In the genomic region with DNA sequence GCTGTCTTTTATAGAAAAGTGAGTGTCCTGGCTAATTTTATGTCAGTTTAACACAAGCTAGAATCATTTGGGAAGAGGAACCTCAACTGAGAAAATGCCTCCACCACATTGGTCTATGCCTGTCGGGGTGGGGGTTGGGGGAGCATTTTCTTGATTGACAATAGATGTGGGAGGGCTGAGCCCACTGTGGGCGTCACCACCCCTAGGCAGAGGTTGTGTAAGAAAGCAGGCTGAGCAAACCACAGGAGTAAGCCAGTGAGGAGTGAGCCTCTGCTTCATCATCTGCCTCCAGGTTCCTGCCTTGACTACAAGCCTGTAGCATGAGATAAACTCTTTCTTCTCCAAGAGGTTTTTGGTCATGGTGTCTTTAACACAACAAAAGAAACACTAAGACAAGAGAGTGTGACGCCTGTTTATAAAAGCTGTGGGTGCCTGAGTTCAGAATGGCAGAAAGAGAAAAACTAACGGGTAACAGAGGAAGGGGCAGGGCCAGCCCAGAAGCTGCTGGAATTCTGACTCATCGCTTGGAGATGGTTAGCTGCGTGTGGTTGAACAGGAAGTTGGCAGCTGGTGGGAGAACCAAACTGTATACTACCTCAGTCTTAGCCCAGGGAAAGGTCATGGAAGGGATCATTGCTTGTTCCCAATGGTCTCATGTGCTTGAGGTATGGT, we compare ENCODE assay signal across 27 mouse cellular contexts. TPM values are rescaled to one million over a fixed set of nuclear protein-coding genes. Genes with fewer than 3 reads are reported as not detected.
A peak's percentile ranks its signal among the peaks of the same experiment; 100 is the strongest.
DNase-seq lines count a peak whose midpoint lies in the region; ATAC-seq and TF ChIP-seq lines count a peak whose summit lies in the region.
"Had no signal": no experiment of that assay in that cellular context is flagged by ENCODE, and none has a peak within 500 bp of the region (broad histone marks: within the 10 kb centered on the region; RNA-seq: fewer than 3 reads in every experiment).

No protein-coding gene starts in this region.

- peak; percentile 7 for DNase-seq in right cerebral cortex, adult 18-20 months
- DNase-seq in right cerebral cortex, postnatal 36 days (ENCODE audit: low spot score in 2 of 2) = no peak
- peak; percentile 71 for DNase-seq in NIH3T3 (ENCODE audit: low read depth)
- peak; percentile 7 for DNase-seq in c-Kit-positive CD71-negative TER-119-negative erythroid progenitor cells, embryonic 14.5 days (ENCODE audit: low read depth)
- no peak for DNase-seq in ovary, postnatal 10 days (ENCODE audit: low spot score)
- DNase-seq in thymus, postnatal 14 days = no peak
- DNase-seq: adrenal gland, postnatal 14 days; heart, adult 18-20 months; heart, postnatal 36 days; kidney, adult 9 months; kidney, postnatal 4 days; liver, embryonic 13.5 days had no signal

- peaks cover 9% of the 10 kb centered on the region; the same call in 1 of the 2 replicates for H3K4me1 ChIP-seq in olfactory bulb, adult 2 months (ENCODE audit: control insufficient read depth, insufficient read depth, low read length)
- H3K4me1 ChIP-seq in kidney, embryonic 16.5 days (ENCODE audit: insufficient read depth, low read length) = no peaks in the 10 kb centered on the region
- H3K4me1 ChIP-seq: embryonic facial prominence, embryonic 15.5 days; forebrain, embryonic 10.5 days; hindbrain, embryonic 15.5 days; intestine, embryonic 15.5 days; limb, embryonic 12.5 days; liver, embryonic 13.5 days; lung, embryonic 15.5 days; neural tube, embryonic 12.5 days; stomach, embryonic 15.5 days had no signal

- H3K4me2 ChIP-seq in kidney, embryonic 16.5 days (replicated peaks; ENCODE audit: low read depth, low read length) = no peak overlapping the region
- H3K4me2 ChIP-seq: embryonic facial prominence, embryonic 15.5 days; hindbrain, embryonic 15.5 days; intestine, embryonic 15.5 days; limb, embryonic 12.5 days; liver, embryonic 13.5 days; lung, embryonic 15.5 days; neural tube, embryonic 12.5 days; stomach, embryonic 15.5 days had no signal

- TF ChIP-seq CTCF in olfactory bulb, adult 2 months (IDR thresholded peaks at IDR 0.05; ENCODE audit: insufficient read depth, low read depth, low read length) = no peak

- no peak overlapping the region for H3K4me3 ChIP-seq in olfactory bulb, adult 2 months (ENCODE audit: insufficient read depth, low read depth, low read length)
- no peak overlapping the region for H3K4me3 ChIP-seq in kidney, embryonic 16.5 days (ENCODE audit: low read length)
- H3K4me3 ChIP-seq: embryonic facial prominence, embryonic 15.5 days; forebrain, embryonic 10.5 days; hindbrain, embryonic 15.5 days; intestine, embryonic 15.5 days; limb, embryonic 12.5 days; liver, embryonic 13.5 days; lung, embryonic 15.5 days; neural tube, embryonic 12.5 days; stomach, embryonic 15.5 days had no signal

- no peaks in the 10 kb centered on the region for H3K9me3 ChIP-seq in kidney, embryonic 16.5 days (ENCODE audit: low read length)
- H3K9me3 ChIP-seq: embryonic facial prominence, embryonic 15.5 days; forebrain, embryonic 10.5 days; G1E; hindbrain, embryonic 15.5 days; intestine, embryonic 15.5 days; limb, embryonic 12.5 days; liver, embryonic 13.5 days; lung, embryonic 15.5 days; neural tube, embryonic 12.5 days; stomach, embryonic 15.5 days had no signal

- H3K36me3 ChIP-seq in kidney, embryonic 16.5 days (ENCODE audit: insufficient read depth, low read length) = no peaks in the 10 kb centered on the region
- H3K36me3 ChIP-seq: embryonic facial prominence, embryonic 15.5 days; forebrain, embryonic 10.5 days; G1E; hindbrain, embryonic 15.5 days; intestine, embryonic 15.5 days; limb, embryonic 12.5 days; liver, embryonic 13.5 days; lung, embryonic 15.5 days; neural tube, embryonic 12.5 days; stomach, embryonic 15.5 days had no signal

- H3K9ac ChIP-seq in kidney, embryonic 16.5 days (replicated peaks; ENCODE audit: low read length) = no peak overlapping the region
- H3K9ac ChIP-seq: embryonic facial prominence, embryonic 15.5 days; hindbrain, embryonic 15.5 days; intestine, embryonic 15.5 days; limb, embryonic 12.5 days; liver, embryonic 13.5 days; lung, embryonic 15.5 days; neural tube, embryonic 12.5 days; stomach, embryonic 15.5 days had no signal

- TF ChIP-seq POLR2A in olfactory bulb, adult 2 months (IDR thresholded peaks at IDR 0.05; ENCODE audit: insufficient read depth, low read depth, low read length) = no peak

- H3K27me3 ChIP-seq in kidney, embryonic 16.5 days (ENCODE audit: insufficient read depth, low read length) = no peaks in the 10 kb centered on the region
- H3K27me3 ChIP-seq: embryonic facial prominence, embryonic 15.5 days; hindbrain, embryonic 15.5 days; limb, embryonic 12.5 days; liver, embryonic 13.5 days; lung, embryonic 15.5 days; neural tube, embryonic 12.5 days; stomach, embryonic 15.5 days had no signal

- ATAC-seq in kidney, embryonic 16.5 days (ENCODE audit: low FRiP score, low TSS enrichment) = no peak
- ATAC-seq: activated CD4-positive, CD25-positive, alpha-beta regulatory T cell, adult 4 months; intestine, embryonic 15.5 days had no signal

- H3K27ac ChIP-seq in olfactory bulb, adult 2 months (ENCODE audit: insufficient read depth, low read depth, low read length) = 0 out of 2 replicates have a peak overlapping the region, but pooled peaks have one; percentile 2
- no peak overlapping the region for H3K27ac ChIP-seq in kidney, embryonic 16.5 days (ENCODE audit: low read length)
- H3K27ac ChIP-seq: embryonic facial prominence, embryonic 15.5 days; forebrain, embryonic 10.5 days; hindbrain, embryonic 15.5 days; intestine, embryonic 15.5 days; limb, embryonic 12.5 days; liver, embryonic 13.5 days; lung, embryonic 15.5 days; neural tube, embryonic 12.5 days; stomach, embryonic 15.5 days had no signal

- WGBS in olfactory bulb, adult 2 months = 33% methylated on average over 6 of the region's 6 CpGs
- 71% methylated on average over 6 of the region's 6 CpGs for WGBS in kidney, embryonic 16.5 days

RNA-seq across cellular contexts. Expression of a gene that starts 17.5 kb away (rescaled TPM):
- not detected in 2 replicates for polyA plus RNA-seq in olfactory bulb, adult 2 months (2012; ENCODE audit: insufficient read depth, insufficient read length, low replicate concordance, missing spikeins)
- not detected in 2 replicates for polyA plus RNA-seq in kidney, embryonic 16.5 days (2015; fragmentation: Nextera tagmentation; extraction: Ambion mirVana)
- polyA plus RNA-seq: activated CD4-positive, CD25-positive, alpha-beta regulatory T cell, adult 4 months; forebrain, embryonic 10.5 days; G1E; heart, embryonic 14.5 days; intestine, embryonic 15.5 days; limb, embryonic 12.5 days; liver, embryonic 13.5 days; lung, embryonic 15.5 days; neural tube, embryonic 12.5 days; spleen, adult 2 months; stomach, embryonic 15.5 days; thymus, postnatal 0 days had no signal

RNA-seq across cellular contexts. Expression of a gene that starts 42.1 kb away (rescaled TPM):
- not detected in 2 replicates for polyA plus RNA-seq in olfactory bulb, adult 2 months (2012; ENCODE audit: insufficient read depth, insufficient read length, low replicate concordance, missing spikeins)
- 0.06 TPM in 1 of 2 replicates, not detected in the other for polyA plus RNA-seq in kidney, embryonic 16.5 days (2015; fragmentation: Nextera tagmentation; extraction: Ambion mirVana)
- polyA plus RNA-seq: activated CD4-positive, CD25-positive, alpha-beta regulatory T cell, adult 4 months; embryonic facial prominence, embryonic 15.5 days; G1E; heart, embryonic 14.5 days; intestine, embryonic 15.5 days; limb, embryonic 12.5 days had no signal

RNA-seq across cellular contexts. Expression of a gene that starts 46.0 kb away (rescaled TPM):
- polyA plus RNA-seq in olfactory bulb, adult 2 months (2012; ENCODE audit: insufficient read depth, insufficient read length, low replicate concordance, missing spikeins) = not detected in 2 replicates
- polyA plus RNA-seq in kidney, embryonic 16.5 days (2015; fragmentation: Nextera tagmentation; extraction: Ambion mirVana) = 0.31 TPM in 1 of 2 replicates, not detected in the other
- polyA plus RNA-seq: activated CD4-positive, CD25-positive, alpha-beta regulatory T cell, adult 4 months; forebrain, embryonic 10.5 days; G1E; hindbrain, embryonic 15.5 days; intestine, embryonic 15.5 days; limb, embryonic 12.5 days; liver, embryonic 13.5 days; neural tube, embryonic 12.5 days; spleen, adult 2 months had no signal

Comparison
In these comparisons a context has a peak if more than half of its experiments do, and no peak if none do; other contexts are left out.
1. DNase-seq: peak in right cerebral cortex, adult 18-20 months (single experiment), NIH3T3 (single experiment) and c-Kit-positive CD71-negative TER-119-negative erythroid progenitor cells, embryonic 14.5 days (single experiment); none in right cerebral cortex, postnatal 36 days (0 of 2), ovary, postnatal 10 days (single experiment) and thymus, postnatal 14 days (single experiment).